Mouse (Mus musculus) c-Kit-negative CD71-positive TER-119-positive erythroid progenitor cells, embryonic 14.5 days (primary cell): ENCODE data around the gene Zswim8.
"Not testable (repeated sequence)": the region's sequence is repeated elsewhere in the genome, so short reads cannot be mapped to it uniquely, and the experiment has no call there.

ENCODE experiments used
- DNase-seq: peaks from one replicate; pipeline ENCODE4 v3.0.0-alpha.2; 2013; ENCODE audit warnings: low read depth, low spot score

The Zswim8 gene

DNA sequence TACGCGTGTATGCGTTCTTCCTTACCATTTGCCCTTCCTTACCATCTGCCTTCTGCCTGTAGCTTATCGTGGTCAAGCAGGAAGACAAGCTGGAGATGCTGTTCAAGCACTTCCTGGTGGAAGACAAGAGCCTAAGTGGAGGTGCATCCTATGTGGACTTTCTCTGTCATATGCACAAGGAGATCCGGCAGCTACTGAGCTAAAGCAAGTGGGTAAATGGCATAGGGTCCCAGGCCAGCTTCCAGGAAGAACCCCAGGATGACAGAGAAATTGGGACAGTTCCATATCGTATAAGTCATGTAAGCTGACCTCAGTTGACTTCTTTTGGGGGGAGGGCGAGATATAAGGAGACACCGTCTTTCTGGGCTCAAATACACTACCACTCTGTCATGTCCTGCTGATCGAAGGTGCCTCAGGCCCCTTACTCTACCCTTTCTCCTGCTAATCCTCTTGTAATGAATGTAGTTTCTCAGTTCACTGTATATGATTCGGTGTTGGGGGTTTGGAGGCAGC, 13.7 kb upstream of the Zswim8 start:
- no peak for DNase-seq

DNA sequence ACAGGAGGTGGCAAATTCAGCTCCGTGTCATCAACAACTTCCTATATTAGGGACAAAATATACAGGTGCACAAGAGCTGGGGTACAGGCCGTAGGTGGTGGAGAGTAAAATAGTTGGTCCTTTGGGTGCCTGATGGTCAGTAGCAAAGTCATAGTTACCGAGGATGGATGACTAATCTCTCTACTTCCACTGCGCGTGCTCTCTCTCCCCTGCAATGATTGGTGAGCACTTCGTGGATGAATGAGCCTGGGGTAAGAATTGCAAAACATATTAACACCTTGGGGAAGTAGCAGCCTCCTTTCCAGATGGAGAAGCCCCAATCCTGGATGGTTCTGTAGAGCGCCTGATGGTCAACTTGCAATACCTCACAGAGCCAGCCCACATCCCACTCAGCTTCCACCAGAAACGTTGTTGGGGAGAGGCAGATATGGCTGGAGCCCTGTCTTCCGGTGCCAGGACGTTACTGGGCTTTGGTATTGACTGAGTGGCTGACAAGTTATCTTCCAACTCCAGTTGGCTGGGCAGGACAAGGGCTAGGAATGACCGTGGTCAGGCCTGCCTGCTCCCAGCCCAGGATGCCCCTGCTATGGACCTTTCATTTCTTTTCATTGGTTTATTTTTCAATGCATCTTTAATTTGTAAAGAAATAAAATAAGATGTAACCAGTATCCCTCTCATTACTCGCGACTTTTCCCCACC, 13.0 kb upstream of the Zswim8 start:
- no peak for DNase-seq

DNA sequence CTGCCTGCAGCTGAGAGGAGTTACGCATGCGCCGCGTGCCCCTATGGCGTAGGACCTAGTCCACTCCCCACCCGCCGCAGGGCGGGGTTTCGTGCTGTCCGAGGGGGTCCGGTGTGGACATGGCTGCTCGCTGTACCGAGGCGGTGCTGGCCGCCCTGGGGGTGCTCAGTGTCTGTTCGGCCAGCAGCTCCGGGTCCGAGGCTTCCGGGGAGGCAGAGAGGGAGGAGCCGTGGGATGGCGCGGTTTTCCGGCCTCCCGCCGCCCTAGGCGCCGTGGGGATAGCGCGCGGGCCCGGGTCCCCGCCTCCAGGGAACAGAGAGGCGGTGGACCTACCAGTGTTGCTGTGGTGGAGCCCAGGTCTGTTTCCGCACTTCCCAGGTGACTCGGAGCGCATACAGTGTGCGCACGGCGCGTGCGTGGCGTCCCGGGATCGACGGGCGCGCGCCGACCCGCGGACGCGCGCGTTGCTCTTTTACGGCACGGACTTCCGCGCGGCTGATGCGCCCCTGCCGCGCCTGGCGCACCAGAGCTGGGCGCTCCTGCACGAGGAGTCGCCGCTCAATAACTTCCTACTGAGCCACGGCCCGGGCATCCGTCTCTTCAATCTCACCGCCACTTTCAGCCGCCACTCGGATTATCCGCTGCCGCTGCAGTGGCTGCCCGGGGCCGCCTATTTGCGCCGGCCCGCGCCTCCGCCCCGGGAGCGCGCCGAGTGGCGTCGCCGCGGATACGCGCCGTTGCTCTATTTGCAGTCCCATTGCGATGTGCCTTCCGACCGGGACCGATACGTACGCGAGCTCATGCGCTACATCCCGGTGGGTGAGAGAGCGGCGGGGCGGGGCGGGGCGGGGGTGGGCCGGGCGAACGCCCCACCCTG, 12.2 kb upstream of the Zswim8 start, which contains the start of gene Fut11:
Fut11 (plus strand) TSS at position 85 of the 877 bp plus-strand sequence.
- peak; percentile 65 for DNase-seq

DNA sequence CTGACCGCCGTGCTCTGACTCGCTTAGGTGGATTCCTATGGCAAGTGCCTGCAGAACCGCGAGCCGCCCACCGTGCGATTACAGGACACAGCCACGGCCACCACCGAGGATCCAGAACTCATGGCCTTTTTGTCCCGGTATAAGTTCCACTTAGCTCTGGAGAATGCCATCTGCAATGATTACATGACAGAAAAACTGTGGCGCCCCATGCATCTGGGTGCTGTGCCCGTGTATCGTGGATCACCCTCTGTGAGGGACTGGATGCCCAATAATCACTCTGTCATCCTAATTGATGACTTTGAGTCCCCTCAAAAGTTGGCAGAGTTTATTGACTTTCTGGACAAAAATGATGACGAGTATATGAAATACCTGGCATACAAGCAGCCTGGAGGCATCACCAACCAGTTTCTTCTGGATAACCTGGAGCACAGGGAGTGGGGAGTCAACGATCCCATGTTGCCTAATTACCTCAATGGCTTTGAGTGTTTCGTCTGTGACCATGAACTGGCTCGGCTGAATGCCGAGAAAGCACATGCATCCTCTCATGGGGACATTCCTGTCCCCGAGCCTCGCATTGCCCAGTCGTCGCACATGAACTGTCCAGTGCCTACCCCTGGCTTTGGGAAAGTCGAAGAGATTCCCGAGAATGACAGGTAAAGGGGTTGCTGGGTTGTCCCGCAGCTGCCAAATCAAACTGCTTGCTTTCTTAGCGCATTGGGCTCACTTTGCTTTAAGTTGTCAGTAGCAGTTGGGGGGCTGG, 11.4 kb upstream of the Zswim8 start:
- no peak for DNase-seq

DNA sequence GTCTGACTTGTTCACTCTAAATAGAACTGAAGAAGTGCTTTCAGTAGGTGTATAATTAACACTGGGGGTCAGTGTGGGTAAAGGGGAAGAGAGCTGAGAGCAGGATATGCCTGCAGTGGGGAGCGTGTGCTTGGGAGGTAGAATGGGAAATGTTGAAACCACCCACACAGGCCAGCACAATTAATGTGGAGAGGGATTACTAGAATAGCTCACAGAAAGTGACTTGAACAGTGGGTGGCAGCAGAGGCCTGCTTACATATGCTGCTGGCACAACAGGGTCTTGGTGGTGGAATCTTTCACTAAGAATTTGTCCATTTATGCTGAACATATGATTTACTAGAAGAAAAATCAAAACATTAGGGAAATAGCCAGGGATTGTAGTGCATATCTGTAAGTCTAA, 10.4 kb upstream of the Zswim8 start:
- no peak for DNase-seq

DNA sequence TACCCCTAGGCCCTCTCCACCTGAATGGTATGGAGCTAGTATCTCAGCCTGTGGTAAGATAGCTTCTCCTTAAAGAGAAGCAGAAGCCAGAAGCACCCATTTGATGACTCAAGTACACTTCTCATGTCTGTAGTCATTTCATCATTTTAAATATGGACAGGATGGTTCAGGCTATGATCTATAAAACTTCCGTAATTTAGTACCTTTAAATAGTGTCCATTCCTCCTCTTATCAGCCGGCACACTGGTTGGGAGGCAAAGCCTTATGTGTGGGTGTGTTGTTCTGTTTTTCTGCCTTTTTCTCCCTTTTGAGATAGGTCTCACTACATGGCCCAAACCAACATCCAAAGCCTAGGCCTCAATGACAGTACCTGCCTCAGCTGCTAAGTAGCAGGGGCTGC, 8.8 kb upstream of the Zswim8 start:
- no peak for DNase-seq

DNA sequence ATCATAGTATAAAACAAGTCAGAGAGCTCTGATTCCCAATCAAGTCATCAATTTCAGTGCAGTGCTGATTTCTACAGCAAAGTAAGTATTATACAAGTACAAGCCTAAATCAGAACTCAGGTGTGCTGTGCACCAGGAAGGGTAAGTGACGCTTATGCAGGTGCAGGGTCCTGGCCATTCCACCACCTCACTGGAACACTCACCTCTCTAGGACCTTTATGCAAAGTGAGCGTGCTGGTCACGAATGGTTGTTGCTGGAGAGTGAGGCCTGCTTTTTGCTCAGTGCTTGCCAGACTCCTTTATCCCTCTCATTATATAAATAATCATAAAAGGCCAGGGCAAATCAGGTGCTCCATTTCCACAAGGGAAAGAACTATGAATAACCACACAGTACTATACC, 7.0 kb upstream of the Zswim8 start:
- no peak for DNase-seq

DNA sequence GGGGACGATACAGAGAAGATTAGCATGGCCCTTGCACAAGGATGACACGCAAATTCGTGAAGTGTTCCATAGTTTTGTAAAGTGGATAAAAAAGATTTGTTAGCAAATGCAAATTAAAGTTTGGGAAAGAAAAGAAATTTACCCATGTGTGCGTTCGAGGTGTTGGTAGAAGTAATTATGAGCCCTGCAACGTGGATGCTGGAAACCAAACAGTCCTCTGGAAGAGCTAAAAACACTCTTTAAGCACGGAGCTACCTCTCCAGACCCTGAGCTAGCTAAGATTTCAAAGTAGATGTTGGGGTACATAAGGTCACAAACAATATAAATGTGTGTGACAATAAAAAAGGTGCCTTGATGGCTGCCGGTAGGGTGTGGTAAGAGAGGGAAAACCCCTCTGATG, 5.8 kb upstream of the Zswim8 start:
- DNase-seq, result no peak

DNA sequence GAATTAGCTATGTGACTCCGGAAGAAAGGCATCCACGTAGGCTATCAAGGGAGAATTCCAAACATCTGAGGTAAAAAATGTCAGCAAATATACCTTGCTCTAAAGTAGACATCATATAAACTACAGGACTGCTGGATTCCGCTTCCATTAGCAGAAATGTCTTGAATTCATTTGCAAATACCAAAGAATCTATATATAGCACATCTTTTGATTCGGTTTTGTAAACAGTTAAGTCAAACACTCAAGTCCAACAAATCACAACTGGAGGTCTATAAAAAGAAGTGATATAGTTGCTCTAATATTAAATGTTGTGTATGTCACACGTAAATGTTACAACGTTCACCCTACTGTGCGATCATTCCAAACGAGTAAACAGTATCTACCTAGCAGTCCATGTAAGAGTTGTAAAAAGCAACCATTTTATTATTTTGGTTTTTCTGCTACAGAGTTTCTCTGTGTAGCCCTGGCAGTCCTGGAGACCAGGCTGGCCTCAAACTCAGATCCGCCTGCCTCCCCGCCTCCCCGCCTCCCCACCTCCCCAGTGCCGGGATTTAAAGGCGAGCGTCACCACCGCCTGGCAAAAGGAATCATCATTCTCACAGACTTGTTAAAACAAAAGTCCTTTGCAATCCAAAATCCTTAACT, 5.1 kb upstream of the Zswim8 start:
- DNase-seq, result no peak

DNA sequence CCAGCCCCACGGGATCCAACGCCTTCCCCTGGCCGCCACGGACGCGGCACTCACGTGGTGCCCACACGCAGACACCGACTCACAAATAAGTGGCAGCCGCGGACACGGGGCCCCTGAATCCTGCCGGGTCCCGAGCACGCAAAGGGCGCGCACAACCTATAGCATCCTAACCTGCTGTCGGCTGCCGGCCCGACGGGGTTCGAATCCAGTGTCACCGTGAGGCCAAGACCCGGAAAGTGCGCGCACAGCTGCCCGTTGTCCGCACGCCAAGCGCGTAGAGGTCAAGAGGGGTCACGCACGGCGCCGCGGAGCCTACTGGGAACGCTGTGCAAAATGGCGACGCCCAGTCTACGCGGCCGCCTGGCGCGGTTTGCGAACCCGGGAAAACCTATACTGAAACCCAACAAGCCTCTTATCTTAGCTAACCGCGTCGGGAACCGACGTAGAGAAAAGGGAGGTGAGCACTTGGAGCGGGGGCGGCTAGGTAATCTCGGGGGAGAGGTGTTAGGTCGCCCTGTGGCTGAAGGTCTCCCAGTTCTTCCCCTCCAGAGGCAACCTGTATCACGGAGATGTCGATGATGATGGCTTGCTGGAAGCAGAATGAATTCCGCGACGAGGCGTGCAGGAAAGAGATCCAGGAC, 4.5 kb upstream of the Zswim8 start, which contains the start of gene Chchd1:
Chchd1 (plus strand) TSS at position 266 of the 641 bp plus-strand sequence.
- peak; percentile 75 for DNase-seq

DNA sequence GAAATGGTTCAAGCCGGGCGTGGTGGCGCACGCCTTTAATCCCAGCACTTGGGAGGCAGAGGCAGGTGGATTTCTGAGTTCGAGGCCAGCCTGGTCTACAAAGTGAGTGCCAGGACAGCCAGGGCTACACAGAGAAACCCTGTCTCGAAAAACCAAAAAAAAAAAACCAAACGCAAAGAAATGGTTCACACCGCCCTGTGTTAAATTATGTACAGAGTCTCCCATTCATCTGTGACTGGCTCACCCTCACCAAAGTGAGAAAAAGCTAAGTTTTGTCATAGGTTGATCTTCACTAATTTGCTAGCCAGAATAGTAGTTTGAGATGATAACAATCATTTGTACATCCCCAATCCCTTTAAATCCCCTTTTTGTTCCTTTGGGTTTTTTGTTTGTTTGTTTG, 3.9 kb upstream of the Zswim8 start:
- DNase-seq, result not testable (repeated sequence)

DNA sequence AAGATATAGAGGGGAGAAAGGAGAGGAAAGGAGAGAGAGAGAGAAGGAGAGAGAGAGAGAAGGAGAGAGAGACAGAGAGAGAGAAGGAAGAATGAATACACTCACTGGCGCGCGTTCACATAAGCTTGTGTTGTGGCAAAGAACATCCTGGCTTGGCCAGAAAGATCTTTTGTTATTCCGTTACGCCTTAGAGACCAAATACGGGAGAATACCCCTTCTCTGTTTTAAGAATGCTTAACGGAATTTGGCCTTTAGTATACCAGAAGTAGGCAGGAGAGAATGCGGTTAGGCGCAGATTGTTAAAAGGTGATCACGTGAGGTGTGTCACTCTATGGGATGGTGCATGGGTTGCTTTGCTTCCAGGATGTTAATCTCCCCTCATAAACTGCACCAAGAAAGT, 887 bp downstream of the Zswim8 start:
- no peak for DNase-seq

DNA sequence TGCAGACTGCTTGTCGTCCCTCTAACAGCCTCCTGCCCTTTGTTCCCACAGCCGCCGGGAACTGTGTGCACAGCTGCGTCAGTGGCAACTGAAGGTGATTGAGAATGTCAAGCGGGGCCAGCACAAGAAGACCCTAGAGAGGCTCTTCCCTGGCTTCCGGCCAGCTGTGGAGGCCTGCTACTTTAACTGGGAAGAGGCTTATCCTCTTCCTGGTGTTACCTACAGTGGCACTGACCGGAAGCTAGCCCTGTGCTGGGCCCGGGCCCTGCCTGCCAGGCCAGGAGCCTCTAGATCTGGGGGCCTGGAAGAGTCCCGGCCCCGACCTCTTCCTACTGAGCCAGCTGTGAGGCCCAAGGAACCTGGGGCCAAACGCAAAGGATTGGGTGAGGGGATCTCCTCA, 6.5 kb downstream of the Zswim8 start:
- no peak for DNase-seq

DNA sequence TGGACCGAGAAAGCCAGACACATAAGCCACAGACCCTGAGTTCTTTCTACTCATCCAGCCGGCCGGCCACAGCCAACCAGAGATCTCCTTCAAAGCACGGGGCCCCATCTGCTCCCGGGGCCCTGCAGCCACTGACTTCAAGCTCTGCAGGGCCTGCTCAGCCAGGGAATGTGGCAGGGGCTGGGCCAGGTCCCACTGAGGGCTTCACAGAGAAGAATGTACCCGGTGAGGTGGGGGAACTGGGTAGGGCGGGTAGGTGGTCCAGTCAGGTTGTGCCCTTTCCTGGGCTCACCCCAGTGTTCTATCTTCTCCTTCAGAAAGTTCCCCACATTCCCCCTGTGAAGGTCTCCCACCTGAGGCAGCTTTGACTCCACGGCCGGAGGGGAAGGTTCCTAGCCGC, 11.1 kb downstream of the Zswim8 start:
- no peak for DNase-seq

DNA sequence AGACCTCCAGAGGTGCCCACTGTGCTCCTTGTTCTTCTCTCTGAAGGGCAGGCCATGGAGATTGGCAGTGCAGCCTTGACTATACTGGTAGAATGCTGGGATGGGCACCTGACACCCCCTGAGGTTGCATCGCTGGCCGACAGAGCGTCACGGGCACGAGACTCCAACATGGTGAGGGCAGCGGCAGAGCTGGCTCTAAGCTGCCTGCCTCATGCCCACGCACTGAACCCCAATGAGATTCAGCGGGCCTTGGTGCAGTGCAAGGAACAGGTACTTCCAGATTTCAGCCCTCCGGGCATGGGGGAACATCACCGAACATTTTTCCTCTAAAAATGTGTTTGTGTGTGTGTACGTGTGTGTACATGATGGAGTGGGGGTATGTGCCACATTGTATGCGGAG, 12.4 kb downstream of the Zswim8 start:
- no peak for DNase-seq

DNA sequence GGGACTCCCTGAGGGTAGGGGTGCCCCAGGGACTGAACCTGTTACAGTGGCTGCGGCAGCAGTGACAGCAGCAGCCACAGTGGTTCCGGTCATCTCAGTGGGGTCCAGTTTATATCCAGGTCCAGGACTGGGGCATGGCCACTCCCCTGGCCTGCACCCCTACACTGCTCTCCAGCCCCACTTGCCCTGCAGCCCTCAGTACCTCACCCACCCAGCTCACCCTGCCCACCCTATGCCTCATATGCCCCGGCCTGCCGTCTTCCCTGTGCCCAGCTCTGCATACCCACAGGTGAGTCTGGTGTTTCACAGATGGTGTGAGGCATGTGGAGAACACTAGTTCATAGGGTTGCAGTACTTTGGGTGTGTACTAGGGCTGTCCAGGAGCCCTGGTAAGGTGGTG, 14.0 kb downstream of the Zswim8 start:
- DNase-seq, result no peak

DNA sequence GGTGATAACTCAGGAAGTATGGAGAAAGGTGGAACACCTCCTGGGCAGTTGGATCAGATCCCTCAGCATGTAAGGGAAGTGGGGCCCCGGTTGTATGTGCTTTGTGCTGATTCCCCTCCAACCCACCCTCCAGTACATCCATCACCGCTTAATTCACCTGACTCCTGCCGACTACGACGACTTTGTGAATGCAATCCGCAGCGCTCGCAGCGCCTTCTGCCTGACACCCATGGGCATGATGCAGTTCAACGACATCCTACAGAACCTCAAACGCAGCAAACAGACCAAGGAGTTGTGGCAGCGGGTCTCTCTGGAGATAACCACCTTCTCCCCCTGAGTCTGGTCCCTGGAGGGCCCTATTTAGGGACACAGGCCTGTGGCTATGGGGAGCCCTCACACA, 15.7 kb downstream of the Zswim8 start:
- no peak for DNase-seq

DNA sequence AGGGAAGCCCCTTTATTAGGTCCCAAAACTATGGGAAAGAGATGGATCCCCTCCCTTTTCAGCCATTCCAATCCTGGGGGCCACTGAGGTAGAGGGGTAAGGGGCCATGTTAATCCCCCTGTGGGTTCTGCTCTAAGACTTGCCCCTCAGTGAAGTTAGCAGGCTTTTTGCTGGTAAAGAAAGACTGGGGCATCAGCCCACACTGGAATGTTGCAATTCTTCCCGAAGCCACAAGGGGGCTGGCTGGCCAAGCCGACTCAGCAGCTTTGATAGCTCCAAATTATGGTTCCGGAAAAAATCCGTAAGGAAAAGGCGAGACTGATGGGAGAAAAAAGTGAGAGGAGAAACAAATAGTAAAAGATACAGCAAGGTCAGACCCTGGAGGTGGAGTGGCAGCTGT, 16.7 kb downstream of the Zswim8 start:
- DNase-seq, result peak; percentile 40

DNA sequence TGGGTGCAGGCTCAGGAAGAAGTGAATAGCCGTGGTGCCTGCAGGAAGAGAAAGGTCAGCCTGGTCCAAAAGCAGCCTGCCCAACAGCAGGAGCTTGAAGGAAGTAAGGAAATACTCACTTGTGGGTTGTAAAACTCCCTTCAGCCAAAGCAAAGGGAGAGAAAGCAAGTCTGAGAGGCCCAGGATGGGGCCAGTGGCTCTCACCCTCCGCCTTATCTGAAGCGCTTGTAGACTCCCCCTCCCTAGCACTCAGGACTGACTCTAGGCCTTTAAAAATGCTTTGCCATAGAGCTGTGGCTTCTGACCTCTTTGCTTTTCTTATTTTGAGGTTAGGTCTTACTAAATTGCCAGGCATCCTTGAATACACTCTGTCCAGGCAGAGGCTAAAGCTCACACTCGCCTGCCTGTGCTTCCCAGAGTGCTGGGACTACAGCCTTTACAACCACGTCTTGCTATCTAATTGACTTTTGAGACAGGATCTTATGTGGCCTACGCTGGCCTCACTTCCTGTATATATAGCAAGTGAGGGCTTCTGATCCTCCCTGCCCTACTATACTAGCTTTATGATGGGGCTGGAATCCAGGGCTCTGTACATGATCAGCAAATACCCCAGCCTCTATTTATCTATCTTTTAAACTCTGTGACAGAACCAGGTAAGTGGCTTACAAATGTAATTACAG, 18.4 kb downstream of the Zswim8 start:
- no peak for DNase-seq

DNA sequence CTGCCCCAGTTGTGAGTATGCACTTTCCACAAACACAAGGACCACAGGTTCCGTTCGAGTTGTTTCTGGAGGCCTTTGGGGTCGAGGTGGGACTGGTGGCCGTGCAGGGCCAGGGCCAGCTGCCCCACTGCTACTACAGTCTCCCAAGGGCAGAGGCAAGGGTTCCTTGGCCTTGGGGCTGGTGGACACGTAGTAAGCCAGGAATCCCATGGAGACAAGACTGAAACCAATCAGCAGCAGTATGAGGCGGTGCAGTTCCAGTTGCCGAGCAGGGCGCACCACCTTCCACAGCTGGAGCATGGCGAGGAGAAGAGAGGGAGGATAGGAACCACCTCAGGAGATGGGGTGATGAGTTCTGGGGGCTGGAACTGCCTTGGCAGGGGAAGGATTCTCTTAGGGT, 22.5 kb downstream of the Zswim8 start:
- DNase-seq, result no peak
